Mouse (Mus musculus): ENCODE results near the gene Gm10840.
"Not testable (repeated sequence)": the region's sequence is repeated elsewhere in the genome, so short reads cannot be mapped to it uniquely, and the experiment has no call there.

Gm10840 gene

GRCm38 (mm10) chr11:106195341-106195740, 34.7 kb downstream of the Gm10840 start:
- DNase-seq (ENCODE audit: low spot score in 2 of 2) = no peak

- DNase-seq (ENCODE audit: low spot score in 2 of 2) = no peak
These were observed 37.6 kb downstream of the Gm10840 start for GRCm38 (mm10) chr11:106198277-106198676.

- not testable (repeated sequence) for DNase-seq (ENCODE audit: low spot score in 2 of 2)
These were observed 39.3 kb downstream of the Gm10840 start for GRCm38 (mm10) chr11:106199997-106200396.

GRCm38 (mm10) chr11:106200756-106201155, 40.1 kb downstream of the Gm10840 start:
- no peak for DNase-seq (ENCODE audit: low spot score in 2 of 2)

GRCm38 (mm10) chr11:106201337-106202122, 40.9 kb downstream of the Gm10840 start:
- no peak for DNase-seq (ENCODE audit: low spot score in 2 of 2)

GRCm38 (mm10) chr11:106202123-106202465, 41.4 kb downstream of the Gm10840 start, which contains the start of gene Strada:
TSS of gene Strada (minus strand) at chr11:106202168.
- no peak for DNase-seq (ENCODE audit: low spot score in 2 of 2)
